ENCODE assay signal across 10 mouse cellular contexts in genomic region chr1:54958525-54958924, GRCm38 (mm10). TPM values are rescaled to one million over a fixed set of nuclear protein-coding genes. Genes with fewer than 3 reads are reported as not detected.
A peak's percentile ranks its signal among the peaks of the same experiment; 100 is the strongest.
DNase-seq lines count a peak whose midpoint lies in the region; ATAC-seq and TF ChIP-seq lines count a peak whose summit lies in the region.
"Had no signal": no experiment of that assay in that cellular context is flagged by ENCODE, and none has a peak within 500 bp of the region (broad histone marks: within the 10 kb centered on the region; RNA-seq: fewer than 3 reads in every experiment).

No protein-coding gene starts in this region.

- ATAC-seq in hindbrain, postnatal 0 days = no peak
- ATAC-seq in hindbrain, embryonic 14.5 days (ENCODE audit: low FRiP score) = no peak
- ATAC-seq in midbrain, postnatal 0 days (ENCODE audit: low FRiP score) = no peak
- ATAC-seq in midbrain, embryonic 11.5 days (ENCODE audit: low FRiP score) = no peak
- no peak for ATAC-seq in stomach, postnatal 0 days (ENCODE audit: low FRiP score, low TSS enrichment)
- no peak for ATAC-seq in hindbrain, embryonic 12.5 days (ENCODE audit: low FRiP score)
- ATAC-seq in inflammation-experienced regulatory T-cells, adult 6 months = no peak
- ATAC-seq: Patski had no signal

- no peaks in the 10 kb centered on the region for H3K36me3 ChIP-seq in hindbrain, postnatal 0 days (ENCODE audit: insufficient read depth, low read length)
- no peaks in the 10 kb centered on the region for H3K36me3 ChIP-seq in hindbrain, embryonic 14.5 days (replicated peaks; ENCODE audit: control insufficient read depth, insufficient read depth)
- H3K36me3 ChIP-seq in midbrain, postnatal 0 days (ENCODE audit: insufficient read depth, low read length) = no peaks in the 10 kb centered on the region
- H3K36me3 ChIP-seq in midbrain, embryonic 11.5 days (ENCODE audit: control insufficient read depth, insufficient read depth, low read length) = no peaks in the 10 kb centered on the region
- no peaks in the 10 kb centered on the region for H3K36me3 ChIP-seq in MEL (ENCODE audit: control insufficient read depth in 1 of 2, insufficient read depth in 2 of 2, low read length in 2 of 2)
- no peaks in the 10 kb centered on the region for H3K36me3 ChIP-seq in stomach, postnatal 0 days (ENCODE audit: control insufficient read depth, insufficient read depth, low read length)
- no peaks in the 10 kb centered on the region for H3K36me3 ChIP-seq in hindbrain, embryonic 12.5 days
- H3K36me3 ChIP-seq: midbrain, embryonic 12.5 days had no signal

- H3K27ac ChIP-seq in hindbrain, postnatal 0 days = no peak overlapping the region
- no peak overlapping the region for H3K27ac ChIP-seq in hindbrain, embryonic 14.5 days
- H3K27ac ChIP-seq in midbrain, postnatal 0 days (ENCODE audit: low read depth, low read length) = no peak overlapping the region
- no peak overlapping the region for H3K27ac ChIP-seq in midbrain, embryonic 11.5 days (ENCODE audit: low read depth, low read length)
- H3K27ac ChIP-seq in MEL (ENCODE audit: control insufficient read depth, low read depth, low read length) = no peak overlapping the region
- H3K27ac ChIP-seq in stomach, postnatal 0 days (replicated peaks) = no peak overlapping the region
- no peak overlapping the region for H3K27ac ChIP-seq in hindbrain, embryonic 12.5 days
- H3K27ac ChIP-seq: midbrain, embryonic 12.5 days had no signal

- 69% methylated on average over 3 of the region's 3 CpGs for WGBS in hindbrain, postnatal 0 days
- 74% methylated on average over 3 of the region's 3 CpGs for WGBS in hindbrain, embryonic 14.5 days
- WGBS in midbrain, postnatal 0 days = 70% methylated on average over 3 of the region's 3 CpGs
- WGBS in midbrain, embryonic 11.5 days = 68% methylated on average over 3 of the region's 3 CpGs
- 65% methylated on average over 3 of the region's 3 CpGs for WGBS in stomach, postnatal 0 days
- 77% methylated on average over 3 of the region's 3 CpGs for WGBS in hindbrain, embryonic 12.5 days

- TF ChIP-seq POLR2A in MEL (IDR thresholded peaks at IDR 0.05; ENCODE audit: control insufficient read depth in 1 of 2, insufficient read depth in 1 of 2, low read depth in 1 of 2, low read length in 2 of 2, poor library complexity in 1 of 2) = no peak

- H3K4me3 ChIP-seq in hindbrain, postnatal 0 days (ENCODE audit: low read length) = no peak overlapping the region
- no peak overlapping the region for H3K4me3 ChIP-seq in hindbrain, embryonic 14.5 days (replicated peaks; ENCODE audit: low read length)
- no peak overlapping the region for H3K4me3 ChIP-seq in midbrain, postnatal 0 days (ENCODE audit: low read depth, low read length)
- H3K4me3 ChIP-seq in midbrain, embryonic 11.5 days (ENCODE audit: low read depth, low read length) = no peak overlapping the region
- no peak overlapping the region for H3K4me3 ChIP-seq in MEL (ENCODE audit: control insufficient read depth in 1 of 2, insufficient read depth in 1 of 2, low read depth in 2 of 2, low read length in 2 of 2)
- H3K4me3 ChIP-seq in stomach, postnatal 0 days (ENCODE audit: low read depth, low read length) = no peak overlapping the region
- no peak overlapping the region for H3K4me3 ChIP-seq in hindbrain, embryonic 12.5 days
- H3K4me3 ChIP-seq: midbrain, embryonic 12.5 days had no signal

- H3K9me3 ChIP-seq in hindbrain, postnatal 0 days (ENCODE audit: low read length) = no peaks in the 10 kb centered on the region
- H3K9me3 ChIP-seq in hindbrain, embryonic 14.5 days (ENCODE audit: control insufficient read depth, low read length) = no peaks in the 10 kb centered on the region
- no peaks in the 10 kb centered on the region for H3K9me3 ChIP-seq in midbrain, postnatal 0 days (ENCODE audit: low read length)
- no peaks in the 10 kb centered on the region for H3K9me3 ChIP-seq in midbrain, embryonic 11.5 days (ENCODE audit: control insufficient read depth, low read length)
- H3K9me3 ChIP-seq in MEL (replicated peaks; ENCODE audit: insufficient read depth, low read length) = no peaks in the 10 kb centered on the region
- H3K9me3 ChIP-seq in stomach, postnatal 0 days (ENCODE audit: control insufficient read depth, low read length) = no peaks in the 10 kb centered on the region
- H3K9me3 ChIP-seq in hindbrain, embryonic 12.5 days (replicated peaks) = no peaks in the 10 kb centered on the region
- H3K9me3 ChIP-seq: midbrain, embryonic 12.5 days had no signal

- no peak overlapping the region for H3K9ac ChIP-seq in hindbrain, postnatal 0 days (replicated peaks; ENCODE audit: low read length)
- H3K9ac ChIP-seq in hindbrain, embryonic 14.5 days = no peak overlapping the region
- no peak overlapping the region for H3K9ac ChIP-seq in midbrain, postnatal 0 days (replicated peaks; ENCODE audit: low read length, poor library complexity, severe bottlenecking)
- no peak overlapping the region for H3K9ac ChIP-seq in midbrain, embryonic 11.5 days (ENCODE audit: low read length)
- H3K9ac ChIP-seq in MEL (ENCODE audit: control insufficient read depth, low read depth, low read length, poor library complexity, severe bottlenecking) = no peak overlapping the region
- no peak overlapping the region for H3K9ac ChIP-seq in stomach, postnatal 0 days (ENCODE audit: low read length)
- no peak overlapping the region for H3K9ac ChIP-seq in hindbrain, embryonic 12.5 days
- H3K9ac ChIP-seq: midbrain, embryonic 12.5 days had no signal

- H3K27me3 ChIP-seq in hindbrain, postnatal 0 days (ENCODE audit: insufficient read depth, low read length) = no peaks in the 10 kb centered on the region
- H3K27me3 ChIP-seq in hindbrain, embryonic 14.5 days (ENCODE audit: control insufficient read depth, insufficient read depth, low read length) = no peaks in the 10 kb centered on the region
- no peaks in the 10 kb centered on the region for H3K27me3 ChIP-seq in midbrain, postnatal 0 days (ENCODE audit: insufficient read depth, low read length)
- H3K27me3 ChIP-seq in midbrain, embryonic 11.5 days (ENCODE audit: control insufficient read depth, insufficient read depth, low read length) = no peaks in the 10 kb centered on the region
- no peaks in the 10 kb centered on the region for H3K27me3 ChIP-seq in MEL (ENCODE audit: control insufficient read depth in 1 of 2, insufficient read depth in 2 of 2, low read length in 2 of 2)
- no peaks in the 10 kb centered on the region for H3K27me3 ChIP-seq in stomach, postnatal 0 days (ENCODE audit: control insufficient read depth, insufficient read depth, low read length)
- no peaks in the 10 kb centered on the region for H3K27me3 ChIP-seq in hindbrain, embryonic 12.5 days
- H3K27me3 ChIP-seq: midbrain, embryonic 12.5 days; Patski had no signal

- no peak for DNase-seq in hindbrain, postnatal 0 days (ENCODE audit: low spot score)
- DNase-seq in hindbrain, embryonic 14.5 days (ENCODE audit: low spot score) = no peak
- no peak for DNase-seq in midbrain, postnatal 0 days (ENCODE audit: low spot score)
- no peak for DNase-seq in midbrain, embryonic 11.5 days (ENCODE audit: low spot score, missing footprints)
- peak; percentile 55 for DNase-seq in MEL (ENCODE audit: low read depth, low spot score)
- no peak for DNase-seq in stomach, postnatal 0 days (ENCODE audit: low spot score)

- TF ChIP-seq CTCF in hindbrain, postnatal 0 days (IDR thresholded peaks at IDR 0.05; ENCODE audit: low read depth) = peak; percentile 26; the same call in 1 of the 2 replicates
- TF ChIP-seq CTCF in midbrain, postnatal 0 days (IDR thresholded peaks at IDR 0.05) = peak; percentile 30; the same call in 1 of the 2 replicates
- peak; percentile 52 to 74 (median 59) for TF ChIP-seq CTCF in MEL (IDR thresholded peaks at IDR 0.05 in 2 of 3, conservative IDR thresholded peaks at IDR 0.05 in 1 of 3; ENCODE audit: control insufficient read depth in 1 of 3, insufficient read depth in 1 of 3, low read depth in 2 of 3, low read length in 3 of 3, poor library complexity in 1 of 3, severe bottlenecking in 1 of 3)
- peak; percentile 48 for TF ChIP-seq CTCF in stomach, postnatal 0 days (IDR thresholded peaks at IDR 0.05; ENCODE audit: low read depth)

- TF ChIP-seq RAD21 in MEL (IDR thresholded peaks at IDR 0.05; ENCODE audit: low read depth, low read length) = peak; percentile 63

- H3K79me2 ChIP-seq in MEL (ENCODE audit: control insufficient read depth, insufficient read depth, low read length, poor library complexity) = no peaks in the 10 kb centered on the region

- no peak for TF ChIP-seq EP300 in MEL (IDR thresholded peaks at IDR 0.05; ENCODE audit: low read depth in 1 of 2, low read length in 2 of 2)
- TF ChIP-seq EP300 in stomach, postnatal 0 days (optimal IDR thresholded peaks at IDR 0.05) = no peak

- no peak overlapping the region for H3K4me2 ChIP-seq in hindbrain, postnatal 0 days (ENCODE audit: low read depth, low read length)
- H3K4me2 ChIP-seq in hindbrain, embryonic 14.5 days (replicated peaks) = no peak overlapping the region
- H3K4me2 ChIP-seq in midbrain, postnatal 0 days (ENCODE audit: low read depth, low read length, poor library complexity, severe bottlenecking) = no peak overlapping the region
- no peak overlapping the region for H3K4me2 ChIP-seq in midbrain, embryonic 11.5 days
- H3K4me2 ChIP-seq in stomach, postnatal 0 days (replicated peaks; ENCODE audit: low read depth) = no peak overlapping the region
- H3K4me2 ChIP-seq in hindbrain, embryonic 12.5 days (replicated peaks) = no peak overlapping the region
- H3K4me2 ChIP-seq: midbrain, embryonic 12.5 days had no signal

- no peaks in the 10 kb centered on the region for H3K4me1 ChIP-seq in hindbrain, postnatal 0 days (ENCODE audit: insufficient read depth, low read length)
- H3K4me1 ChIP-seq in hindbrain, embryonic 14.5 days (replicated peaks; ENCODE audit: control insufficient read depth, insufficient read depth, low read length) = no peaks in the 10 kb centered on the region
- H3K4me1 ChIP-seq in midbrain, postnatal 0 days (ENCODE audit: insufficient read depth, low read length) = no peaks in the 10 kb centered on the region
- no peaks in the 10 kb centered on the region for H3K4me1 ChIP-seq in midbrain, embryonic 11.5 days (ENCODE audit: control insufficient read depth, insufficient read depth, low read length)
- no peaks in the 10 kb centered on the region for H3K4me1 ChIP-seq in MEL (ENCODE audit: control insufficient read depth in 1 of 2, insufficient read depth in 2 of 2, low read length in 2 of 2)
- H3K4me1 ChIP-seq in stomach, postnatal 0 days (replicated peaks; ENCODE audit: control insufficient read depth, insufficient read depth) = no peaks in the 10 kb centered on the region
- H3K4me1 ChIP-seq in hindbrain, embryonic 12.5 days = no peaks in the 10 kb centered on the region
- H3K4me1 ChIP-seq: midbrain, embryonic 12.5 days had no signal

RNA-seq across cellular contexts. Expression of gene Ankrd44, which starts 32.3 kb away (rescaled TPM):
- 41.9 and 82.9 TPM in 2 replicates for total RNA-seq in hindbrain, postnatal 0 days (2014; rRNA removed)
- 13.7 and 13.8 TPM in 2 replicates for polyA plus RNA-seq in hindbrain, postnatal 0 days (2015; fragmentation: Nextera tagmentation; extraction: Ambion mirVana)
- 30.0 and 31.0 TPM in 2 replicates for polyA plus RNA-seq in hindbrain, embryonic 14.5 days (2014; fragmentation: Nextera tagmentation; extraction: Ambion mirVana)
- total RNA-seq in midbrain, postnatal 0 days (2014; rRNA removed) = 51.6 and 68.9 TPM in 2 replicates
- 13.2 and 16.7 TPM in 2 replicates for polyA plus RNA-seq in midbrain, postnatal 0 days (2015; fragmentation: Nextera tagmentation; extraction: Ambion mirVana)
- 10.1 and 14.0 TPM in 2 replicates for polyA plus RNA-seq in midbrain, embryonic 11.5 days (2014; fragmentation: Nextera tagmentation; extraction: Ambion mirVana)
- 1.9 and 2.3 TPM in 2 replicates for total RNA-seq in MEL (2012; rRNA removed)
- polyA plus RNA-seq in MEL (2012; ENCODE audit: insufficient read depth in 1 of 2, insufficient read length in 2 of 2, low read depth in 1 of 2, low replicate concordance in 2 of 2, missing spikeins in 1 of 2) = 1 to 10 TPM in 1 of 2 experiments, not detected in 1; 4.4 TPM
- polyA plus RNA-seq in stomach, postnatal 0 days (2015; fragmentation: Nextera tagmentation; extraction: Ambion mirVana) = 7.8 and 8.7 TPM in 2 replicates
- 20.9 and 23.4 TPM in 2 replicates for polyA plus RNA-seq in hindbrain, embryonic 12.5 days (2016; fragmentation: Nextera tagmentation; extraction: Ambion mirVana)
- polyA plus RNA-seq in inflammation-experienced regulatory T-cells, adult 6 months (2017; shearing (Covaris generic)) = 100 to 1,000 TPM; 141 to 193 (median 187) TPM
